Mouse (Mus musculus) liver, embryonic 16.5 days (tissue): ENCODE measurements around the gene Trpv5. TPM values are rescaled to one million over a fixed set of nuclear protein-coding genes. Genes with fewer than 3 reads are reported as not detected.

Source experiments
- ATAC-seq: fragments of 200-750 bp; cut with Nextera tagmentation; 2 replicates; pipeline ENCODE4 v1.8.0; 2017; ENCODE audit warnings: low read depth, mild to moderate bottlenecking, moderate number of reproducible peaks, moderate library complexity
- H3K27ac ChIP-seq: fragments of 300-500 bp; sonication (generic); 2 replicates; pipeline ENCODE4 v1.5.1; 2014; ENCODE audit warnings: mild to moderate bottlenecking, low read length
- H3K27me3 ChIP-seq: fragments of 300-500 bp; sonication (generic); 2 replicates; pipeline ENCODE4 v1.6.1; 2014; ENCODE audit warnings: low read depth, low read length, mixed read lengths; ENCODE audit not compliant: control insufficient read depth, insufficient read depth
- H3K36me3 ChIP-seq: fragments of 300-500 bp; sonication (generic); 2 replicates; pipeline ENCODE4 v1.6.1; 2014; ENCODE audit warnings: mild to moderate bottlenecking; ENCODE audit not compliant: control insufficient read depth, insufficient read depth
- H3K4me1 ChIP-seq: fragments of 300-500 bp; sonication (generic); 2 replicates; pipeline ENCODE4 v1.6.1; 2014; ENCODE audit warnings: low read depth, low read length, mixed read lengths; ENCODE audit not compliant: control insufficient read depth
- H3K4me2 ChIP-seq: fragments of 300-500 bp; sonication (generic); 2 replicates; pipeline ENCODE4 v1.6.1; 2014; ENCODE audit warnings: low read depth, low read length, mixed read lengths
- H3K4me3 ChIP-seq: fragments of 300-500 bp; sonication (generic); 2 replicates; pipeline ENCODE4 v1.5.1; 2014; ENCODE audit warnings: low read depth, mild to moderate bottlenecking, low read length
- H3K9ac ChIP-seq: fragments of 300-500 bp; sonication (generic); 2 replicates; pipeline ENCODE4 v1.6.1; 2014; ENCODE audit warnings: low read depth, low read length
- H3K9me3 ChIP-seq: fragments of 300-500 bp; sonication (generic); replicated peaks from 2 replicates; pipeline ENCODE4 v1.6.1; 2016; ENCODE audit warnings: low read length; ENCODE audit not compliant: control insufficient read depth
- WGBS: fragments of 180-500 bp; shearing (Covaris S2); extraction: QIAGEN DNeasy Blood & Tissue Kit; methylation state at CpG from one replicate; pipeline ENCODE4 v1.1.7; 2014; ENCODE audit not compliant: insufficient replicate concordance; 5-methylcytosine and 5-hydroxymethylcytosine counted together
- polyA plus RNA-seq: library from polyadenylated mRNA; unstranded; fragments of >200 nt; fragmentation: Nextera tagmentation; extraction: Ambion mirVana; gene quantifications from 2 replicates; pipeline ENCODE4 v1.2.1, GENCODE M21; 2015

Gene Trpv5
- polyA plus RNA-seq = 0.05 and 0.06 TPM in 2 replicates

- WGBS = 82% methylated on average over 1 of the region's 1 CpGs
- H3K27ac ChIP-seq = no peak within 1 kb of the TSS
- no peaks in the 10 kb centered on the region for H3K27me3 ChIP-seq
- H3K9ac ChIP-seq = no peak within 1 kb of the TSS
- H3K4me3 ChIP-seq = no peak within 1 kb of the TSS
- H3K4me2 ChIP-seq = no peak within 1 kb of the TSS
- H3K4me1 ChIP-seq = peaks cover 6% of the 10 kb centered on the region; the same call in 1 of the 2 replicates
- H3K36me3 ChIP-seq = peaks cover 12% of the 10 kb centered on the region
- no peaks in the 10 kb centered on the region for H3K9me3 ChIP-seq
- no peak for ATAC-seq
Observed at GRCm38 (mm10) chr6:41680669-41681068, at the start of gene Trpv5. TSS of gene Trpv5 (minus strand) at chr6:41680769.

GRCm38 (mm10) chr6:41727989-41728609 is 47.5 kb upstream of the Trpv5 start:
- no peak overlapping the region for H3K27ac ChIP-seq
- peak; percentile 79 for ATAC-seq
- 57% methylated on average over 1 of the region's 1 CpGs for WGBS
- H3K36me3 ChIP-seq = no peaks in the 10 kb centered on the region
- peak overlapping the region; percentile 34; the same call in 1 of the 2 replicates for H3K9ac ChIP-seq
- H3K27me3 ChIP-seq = no peaks in the 10 kb centered on the region; the same call in 1 of the 2 replicates
- no peaks in the 10 kb centered on the region for H3K9me3 ChIP-seq
- H3K4me2 ChIP-seq = no peak overlapping the region
- H3K4me1 ChIP-seq = peaks cover 4% of the 10 kb centered on the region
- H3K4me3 ChIP-seq = no peak overlapping the region

- Histone ChIP-seq H3K36me3 (no peaks in the 10 kb centered on the region), H3K9ac (no peak overlapping the region), H3K27ac (no peak overlapping the region), H3K27me3 (no peaks in the 10 kb centered on the region), H3K4me3 (no peak overlapping the region), H3K4me2 (no peak overlapping the region), H3K9me3 (no peaks in the 10 kb centered on the region), H3K4me1 (peaks cover 3% of the 10 kb centered on the region; the same call in 1 of the 2 replicates)
- 0 out of 2 replicates have a peak, but pooled peaks have one; percentile 11 for ATAC-seq
- 43% methylated on average over 2 of the region's 2 CpGs for WGBS
Observed at GRCm38 (mm10) chr6:41721430-41721829, 40.9 kb upstream of the Trpv5 start.

- peak overlapping the region; percentile 74 for H3K27ac ChIP-seq
- H3K36me3 ChIP-seq = no peaks in the 10 kb centered on the region
- peaks cover 30% of the 10 kb centered on the region for H3K4me1 ChIP-seq
- WGBS = 20% methylated on average over 1 of the region's 1 CpGs
- H3K27me3 ChIP-seq = no peaks in the 10 kb centered on the region
- peak overlapping the region; percentile 20; the same call in 1 of the 2 replicates for H3K4me2 ChIP-seq
- H3K4me3 ChIP-seq = no peak overlapping the region
- 0 out of 2 replicates have a peak overlapping the region, but pooled peaks have one; percentile 5 for H3K9ac ChIP-seq
- no peaks in the 10 kb centered on the region for H3K9me3 ChIP-seq
- no peak for ATAC-seq
Observed at GRCm38 (mm10) chr6:41710281-41710680, 29.7 kb upstream of the Trpv5 start.

- WGBS = 29% methylated on average over 7 of the region's 7 CpGs
- Histone ChIP-seq H3K36me3 (peaks cover 14% of the 10 kb centered on the region), H3K9ac (peak overlapping the region; percentile 59), H3K4me3 (peak overlapping the region; percentile 36), H3K4me1 (peaks cover 37% of the 10 kb centered on the region), H3K27ac (peak overlapping the region; percentile 98), H3K4me2 (peak overlapping the region; percentile 57), H3K27me3 (no peaks in the 10 kb centered on the region), H3K9me3 (no peaks in the 10 kb centered on the region)
- peak; percentile 87 for ATAC-seq
Observed at GRCm38 (mm10) chr6:41706275-41706674, 25.7 kb upstream of the Trpv5 start.

- whole genome bisulfite sequencing = 5% methylated on average over 1 of the region's 1 CpGs
- H3K27me3 ChIP-seq = no peaks in the 10 kb centered on the region
- peak within 1 kb of the TSS; percentile 71 for H3K4me3 ChIP-seq
- peak; percentile 84 for ATAC-seq
- H3K9ac ChIP-seq = peak within 1 kb of the TSS; percentile 92
- peaks cover 27% of the 10 kb centered on the region for H3K4me1 ChIP-seq
- H3K9me3 ChIP-seq = no peaks in the 10 kb centered on the region
- H3K36me3 ChIP-seq = peaks cover 25% of the 10 kb centered on the region
- H3K27ac ChIP-seq = peak within 1 kb of the TSS; percentile 98
- H3K4me2 ChIP-seq = peak within 1 kb of the TSS; percentile 87
Observed at GRCm38 (mm10) chr6:41704123-41704522, 23.6 kb upstream of the Trpv5 start, which contains the start of gene Kel. TSS of gene Kel (minus strand) at chr6:41704339.

GRCm38 (mm10) chr6:41702928-41703327 is 22.4 kb upstream of the Trpv5 start:
- Histone ChIP-seq H3K4me3 (peak overlapping the region; percentile 71), H3K4me2 (peak overlapping the region; percentile 87)

GRCm38 (mm10) chr6:41701245-41701644 is 20.7 kb upstream of the Trpv5 start:
- H3K27me3 ChIP-seq = no peaks in the 10 kb centered on the region
- peak overlapping the region; percentile 87 for H3K4me2 ChIP-seq
- peak overlapping the region; percentile 92 for H3K9ac ChIP-seq
- 18% methylated on average over 1 of the region's 1 CpGs for WGBS
- peaks cover 28% of the 10 kb centered on the region for H3K4me1 ChIP-seq
- no peak for ATAC-seq
- no peaks in the 10 kb centered on the region for H3K9me3 ChIP-seq
- peak overlapping the region; percentile 71 for H3K4me3 ChIP-seq
- H3K27ac ChIP-seq = peak overlapping the region; percentile 98
- H3K36me3 ChIP-seq = peaks cover 45% of the 10 kb centered on the region

More at GRCm38 (mm10) chr6:41702928-41703327, 22.4 kb upstream of the Trpv5 start:
- Histone ChIP-seq H3K9me3 (no peaks in the 10 kb centered on the region), H3K4me1 (peaks cover 32% of the 10 kb centered on the region), H3K9ac (peak overlapping the region; percentile 92), H3K27ac (peak overlapping the region; percentile 98), H3K36me3 (peaks cover 37% of the 10 kb centered on the region), H3K27me3 (no peaks in the 10 kb centered on the region)
- 21% methylated on average over 2 of the region's 2 CpGs for WGBS
- peak; percentile 44 for ATAC-seq

GRCm38 (mm10) chr6:41694407-41694806 is 13.8 kb upstream of the Trpv5 start:
- Histone ChIP-seq H3K36me3 (peaks cover 81% of the 10 kb centered on the region), H3K9ac (no peak overlapping the region), H3K9me3 (no peaks in the 10 kb centered on the region), H3K4me2 (no peak overlapping the region), H3K4me3 (no peak overlapping the region), H3K27ac (no peak overlapping the region), H3K27me3 (no peaks in the 10 kb centered on the region), H3K4me1 (peaks cover 11% of the 10 kb centered on the region)
- 86% methylated on average over 1 of the region's 1 CpGs for WGBS
- no peak for ATAC-seq
